Mouse (Mus musculus) small intestine, adult 2 months (tissue): ENCODE data around the gene Iqcf4.

Experiments used
- CTCF ChIP-seq: fragments of 200-500 bp; IDR thresholded peaks from 2 replicates; pipeline ENCODE4 v1.5.1; 2012; ENCODE audit warnings: low read depth, mild to moderate bottlenecking, control low read depth, inconsistent platforms, low read length, moderate library complexity, mixed read lengths; ENCODE audit not compliant: insufficient replicate concordance, insufficient read length; ENCODE audit errors: extremely low read depth
- POLR2A ChIP-seq: fragments of 200-500 bp; IDR thresholded peaks from 2 replicates; pipeline ENCODE4 v1.6.1; 2012; ENCODE audit warnings: low read depth, mild to moderate bottlenecking, control low read depth, inconsistent platforms, low read length, moderate library complexity

- TF ChIP-seq CTCF (no peak), POLR2A (no peak)
These were observed 36.5 kb downstream of the Iqcf4 start for GRCm38 (mm10) chr9:106534296-106534695.
